Mouse (Mus musculus) megakaryocyte, embryonic 14.5 days (primary cell): Measurements from ENCODE around the gene Fam181a. TPM values are rescaled to one million over a fixed set of nuclear protein-coding genes. Genes with fewer than 3 reads are reported as not detected.

Experiments used
- H3K27me3 ChIP-seq: replicated peaks from 2 replicates; pipeline ENCODE3; 2012; ENCODE audit warnings: inconsistent platforms
- H3K36me3 ChIP-seq: replicated peaks from 2 replicates; pipeline ENCODE3; 2012; ENCODE audit warnings: low read length, inconsistent platforms, mixed read lengths
- H3K4me1 ChIP-seq: 2 replicates; pipeline ENCODE4 v1.6.1; 2012; ENCODE audit warnings: inconsistent platforms
- H3K4me3 ChIP-seq: replicated peaks from 2 replicates; pipeline ENCODE3; 2012; ENCODE audit warnings: moderate library complexity, mild to moderate bottlenecking, inconsistent platforms
- H3K9me3 ChIP-seq: 2 replicates; pipeline ENCODE4 v1.6.1; 2012; ENCODE audit warnings: inconsistent platforms
- FLI1 ChIP-seq: IDR thresholded peaks from 2 replicates; pipeline ENCODE4 v1.6.1; 2012; ENCODE audit warnings: low read length, inconsistent platforms, mixed read lengths
- GATA1 ChIP-seq: IDR thresholded peaks from 3 replicates; pipeline ENCODE4 v1.6.1; 2012; ENCODE audit warnings: mixed read lengths, low read length, inconsistent platforms, borderline replicate concordance
- polyA plus RNA-seq: library from polyadenylated mRNA; stranded (reverse); fragments of >175 nt; gene quantifications from 2 replicates; pipeline ENCODE4 v1.2.3, GENCODE M21; 2012; ENCODE audit warnings: low replicate concordance; ENCODE audit not compliant: insufficient read depth

The Fam181a gene
- polyA plus RNA-seq, 1 experiment: not detected

GRCm38 (mm10) chr12:103283411-103283810 lies 27.4 kb upstream of the Fam181a start:
- Histone ChIP-seq H3K4me1 (no peaks in the 10 kb centered on the region), H3K4me3 (no peak overlapping the region), H3K9me3 (no peaks in the 10 kb centered on the region), H3K27me3 (no peaks in the 10 kb centered on the region), H3K36me3 (no peaks in the 10 kb centered on the region)
- TF ChIP-seq FLI1 (no peak), GATA1 (no peak)

DNA sequence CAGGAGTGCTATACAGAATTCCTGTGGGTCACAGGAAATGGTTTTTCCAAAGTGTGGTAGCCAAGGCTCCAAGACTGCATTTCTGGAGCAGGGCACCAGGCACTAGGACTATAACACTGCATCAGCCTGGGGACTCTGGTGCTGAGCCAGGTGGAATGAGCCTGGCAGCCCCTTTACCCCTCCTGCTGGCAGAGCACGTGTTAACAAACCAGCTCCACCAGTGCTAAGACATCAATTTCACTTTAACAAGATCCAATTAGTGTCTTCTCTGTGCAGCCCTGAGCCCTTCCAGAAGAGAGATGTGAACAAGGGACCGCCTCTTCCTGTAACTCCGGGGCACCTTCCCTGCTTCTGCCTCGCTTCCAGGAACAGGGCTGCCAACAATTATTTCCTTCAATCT lies 23.5 kb upstream of the Fam181a start:
- H3K9me3 ChIP-seq: peaks cover 11% of the 10 kb centered on the region; the same call in 1 of the 2 replicates
- TF ChIP-seq FLI1 (no peak), GATA1 (no peak)
- no peak overlapping the region for H3K4me3 ChIP-seq
- no peaks in the 10 kb centered on the region for H3K4me1 ChIP-seq
- peaks cover 2% of the 10 kb centered on the region for H3K27me3 ChIP-seq
- no peaks in the 10 kb centered on the region for H3K36me3 ChIP-seq

DNA sequence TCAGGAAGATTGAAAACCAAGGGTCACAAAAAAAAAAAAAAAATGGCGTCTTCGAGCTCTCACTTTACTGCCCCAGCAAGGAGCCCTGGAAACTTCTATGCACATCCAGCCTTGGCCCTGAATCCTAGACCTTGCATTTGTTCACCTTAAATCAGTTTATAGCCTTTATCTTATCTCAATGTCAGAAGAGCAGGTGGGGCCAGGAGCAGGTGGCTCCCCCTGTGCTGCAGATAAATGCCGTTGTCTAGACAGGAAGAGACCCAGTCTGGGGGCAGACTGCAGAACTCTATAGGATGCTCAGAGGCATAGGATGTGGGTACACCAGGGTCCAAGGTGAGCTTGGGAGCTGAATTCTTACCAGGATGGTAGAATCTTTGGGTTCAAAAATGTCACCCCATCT lies 18.4 kb upstream of the Fam181a start:
- TF ChIP-seq FLI1: no peak
- no peak for TF ChIP-seq GATA1
- Histone ChIP-seq H3K4me1 (no peaks in the 10 kb centered on the region), H3K36me3 (no peaks in the 10 kb centered on the region), H3K4me3 (no peak overlapping the region), H3K27me3 (peaks cover 2% of the 10 kb centered on the region), H3K9me3 (peaks cover 19% of the 10 kb centered on the region)

GRCm38 (mm10) chr12:103296292-103296691 lies 14.5 kb upstream of the Fam181a start:
- Histone ChIP-seq H3K9me3 (peaks cover 14% of the 10 kb centered on the region), H3K36me3 (no peaks in the 10 kb centered on the region), H3K4me3 (no peak overlapping the region), H3K4me1 (no peaks in the 10 kb centered on the region), H3K27me3 (peaks cover 11% of the 10 kb centered on the region)
- TF ChIP-seq FLI1: no peak
- no peak for TF ChIP-seq GATA1

DNA sequence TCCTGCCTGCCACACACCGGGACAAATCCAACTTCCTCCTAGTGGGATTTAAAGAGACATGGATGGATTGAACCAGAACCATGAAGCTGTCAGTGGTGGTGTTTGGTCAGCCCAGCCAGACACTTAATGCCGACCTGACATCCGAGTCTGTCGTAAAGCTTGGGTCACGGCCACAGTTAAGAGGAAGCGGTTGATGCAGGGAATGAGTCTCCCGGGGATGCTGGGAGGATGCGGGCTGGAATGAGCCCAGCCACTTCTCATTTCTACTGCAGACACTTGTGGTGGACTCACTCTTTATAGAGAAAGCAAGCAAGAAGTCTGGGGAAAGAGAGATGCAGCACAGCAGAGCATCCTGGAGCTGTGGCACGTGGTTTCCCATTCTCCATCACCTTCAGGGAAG lies 10.3 kb upstream of the Fam181a start:
- no peaks in the 10 kb centered on the region for H3K36me3 ChIP-seq
- no peak for TF ChIP-seq GATA1
- TF ChIP-seq FLI1: no peak
- H3K4me3 ChIP-seq: no peak overlapping the region
- no peaks in the 10 kb centered on the region for H3K4me1 ChIP-seq
- peaks cover 14% of the 10 kb centered on the region for H3K27me3 ChIP-seq
- peaks cover 26% of the 10 kb centered on the region for H3K9me3 ChIP-seq

GRCm38 (mm10) chr12:103301645-103302044 lies 9.1 kb upstream of the Fam181a start:
- peaks cover 14% of the 10 kb centered on the region for H3K27me3 ChIP-seq
- H3K4me3 ChIP-seq: no peak overlapping the region
- peaks cover 37% of the 10 kb centered on the region for H3K9me3 ChIP-seq
- H3K36me3 ChIP-seq: no peaks in the 10 kb centered on the region
- no peaks in the 10 kb centered on the region for H3K4me1 ChIP-seq
- TF ChIP-seq GATA1 (no peak), FLI1 (no peak)

GRCm38 (mm10) chr12:103302960-103303359 lies 7.8 kb upstream of the Fam181a start:
- Histone ChIP-seq H3K4me1 (no peaks in the 10 kb centered on the region), H3K36me3 (no peaks in the 10 kb centered on the region), H3K9me3 (peaks cover 27% of the 10 kb centered on the region), H3K4me3 (no peak overlapping the region), H3K27me3 (peaks cover 14% of the 10 kb centered on the region)
- no peak for TF ChIP-seq FLI1
- no peak for TF ChIP-seq GATA1

DNA sequence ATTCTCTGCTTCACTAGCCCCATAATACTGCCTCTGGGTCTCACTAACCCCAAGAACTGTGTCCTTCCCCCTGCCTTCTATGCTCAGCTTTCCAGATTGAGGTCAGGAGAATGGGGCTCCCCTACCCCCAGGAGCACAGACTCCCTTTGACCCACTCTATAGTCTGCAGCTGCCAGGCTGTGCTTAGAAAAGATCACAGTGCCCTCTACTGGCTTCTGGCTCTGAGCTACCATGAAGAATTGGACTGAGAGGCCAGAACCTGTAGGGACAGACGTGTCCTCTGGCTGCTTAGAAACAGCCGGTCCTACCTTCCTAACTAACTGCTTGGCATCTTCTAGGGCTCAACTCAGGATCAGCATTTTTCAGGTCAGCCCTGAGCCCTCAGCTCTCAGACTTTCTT lies 4.6 kb upstream of the Fam181a start:
- Histone ChIP-seq H3K9me3 (peaks cover 43% of the 10 kb centered on the region), H3K36me3 (no peaks in the 10 kb centered on the region), H3K4me3 (no peak overlapping the region), H3K4me1 (no peaks in the 10 kb centered on the region), H3K27me3 (peaks cover 11% of the 10 kb centered on the region)
- no peak for TF ChIP-seq GATA1
- no peak for TF ChIP-seq FLI1

GRCm38 (mm10) chr12:103306720-103307119 lies 4.1 kb upstream of the Fam181a start:
- no peaks in the 10 kb centered on the region for H3K4me1 ChIP-seq
- no peaks in the 10 kb centered on the region for H3K36me3 ChIP-seq
- no peak overlapping the region for H3K4me3 ChIP-seq
- peaks cover 45% of the 10 kb centered on the region for H3K9me3 ChIP-seq
- peaks cover 12% of the 10 kb centered on the region for H3K27me3 ChIP-seq
- TF ChIP-seq FLI1: no peak
- no peak for TF ChIP-seq GATA1

- Histone ChIP-seq H3K9me3 (peaks cover 25% of the 10 kb centered on the region), H3K4me3 (no peak overlapping the region), H3K4me1 (no peaks in the 10 kb centered on the region), H3K36me3 (no peaks in the 10 kb centered on the region), H3K27me3 (peaks cover 44% of the 10 kb centered on the region)
- no peak for TF ChIP-seq GATA1
- TF ChIP-seq FLI1: no peak
Observed at GRCm38 (mm10) chr12:103311921-103312320, 1.1 kb downstream of the Fam181a start.

DNA sequence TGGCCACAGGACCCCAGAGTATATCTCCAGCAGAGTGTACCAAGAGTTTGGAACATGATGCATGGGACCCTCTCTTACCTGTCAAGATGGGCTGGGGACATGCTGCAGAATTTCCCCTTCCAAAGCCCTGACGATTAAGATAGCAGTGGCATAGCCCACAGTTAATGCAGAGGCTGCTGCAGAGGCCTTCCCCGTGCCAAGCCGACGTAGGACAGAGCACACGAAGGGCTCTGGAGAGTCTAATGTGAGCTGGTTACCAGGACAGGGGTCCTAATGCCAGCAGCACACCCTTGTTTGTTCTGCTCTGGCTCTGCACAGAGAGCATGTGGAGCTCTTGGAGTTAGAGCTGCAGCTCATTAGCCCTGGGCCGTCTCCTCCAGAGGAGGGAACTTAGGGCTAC lies 2.5 kb downstream of the Fam181a start:
- H3K27me3 ChIP-seq: peaks cover 53% of the 10 kb centered on the region
- H3K4me3 ChIP-seq: no peak overlapping the region
- H3K4me1 ChIP-seq: peaks cover 4% of the 10 kb centered on the region
- no peaks in the 10 kb centered on the region for H3K36me3 ChIP-seq
- TF ChIP-seq GATA1: no peak
- TF ChIP-seq FLI1: no peak
- peaks cover 25% of the 10 kb centered on the region for H3K9me3 ChIP-seq
